Mouse (Mus musculus) brown adipose tissue, adult 24 weeks (tissue): ENCODE data around the gene Rgs14. TPM values are rescaled to one million over a fixed set of nuclear protein-coding genes. Genes with fewer than 3 reads are reported as not detected.

Experiments
- H3K27ac ChIP-seq: fragments of 200-500 bp; replicated peaks from 2 replicates; pipeline ENCODE4 v1.5.1; 2012; ENCODE audit warnings: low read depth, mild to moderate bottlenecking, low read length
- H3K4me1 ChIP-seq: fragments of 200-500 bp; 2 replicates; pipeline ENCODE4 v1.6.1; 2012; ENCODE audit warnings: low read length, mixed read lengths; ENCODE audit not compliant: control insufficient read depth, insufficient read depth, insufficient read length
- H3K4me3 ChIP-seq: fragments of 200-500 bp; 2 replicates; pipeline ENCODE4 v1.5.1; 2012; ENCODE audit warnings: low read depth, mild to moderate bottlenecking, low read length, moderate library complexity; ENCODE audit not compliant: insufficient read depth
- polyA plus RNA-seq: library from polyadenylated mRNA; stranded (reverse); fragments of >200 nt; gene quantifications from 2 replicates; pipeline ENCODE4 v1.2.4, GENCODE M21; 2012; ENCODE audit not compliant: missing spikeins, insufficient read depth, insufficient read length

The Rgs14 gene
- polyA plus RNA-seq, result not detected in 2 replicates

DNA sequence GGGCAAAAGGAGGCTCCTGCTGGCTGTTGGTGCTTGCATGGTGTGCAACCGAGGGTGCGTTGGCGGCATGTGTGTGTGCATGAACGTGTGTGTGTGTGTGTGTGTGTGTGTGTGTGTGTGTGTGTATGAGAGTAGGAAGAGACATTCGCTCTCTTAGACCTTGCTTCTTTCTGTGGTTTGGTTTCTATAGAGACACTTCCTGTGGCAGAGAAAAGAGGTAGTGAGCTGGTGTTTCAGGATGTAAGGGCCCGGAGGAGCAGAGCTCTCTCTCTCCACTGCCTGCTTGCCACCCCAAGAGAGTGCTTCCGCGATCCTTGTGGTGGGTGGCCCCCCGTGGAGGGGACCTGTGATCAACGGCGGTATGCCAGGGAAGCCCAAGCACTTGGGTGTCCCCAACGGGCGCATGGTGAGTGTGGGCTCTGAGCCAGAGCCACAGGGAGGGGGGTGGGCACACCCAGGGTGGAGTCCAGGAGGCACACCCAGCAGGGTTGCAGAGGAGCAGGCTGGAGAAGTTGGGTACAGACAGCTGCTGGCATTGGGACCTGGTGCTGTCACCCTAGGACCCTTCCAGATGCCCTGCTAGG lies at the start of gene Rgs14:
TSS of gene Rgs14 (plus strand) at position 202 of the 584 bp plus-strand sequence.
- Histone ChIP-seq H3K4me3 (peak within 1 kb of the TSS; percentile 64), H3K4me1 (no peaks in the 10 kb centered on the region), H3K27ac (peak within 1 kb of the TSS; percentile 66)

DNA sequence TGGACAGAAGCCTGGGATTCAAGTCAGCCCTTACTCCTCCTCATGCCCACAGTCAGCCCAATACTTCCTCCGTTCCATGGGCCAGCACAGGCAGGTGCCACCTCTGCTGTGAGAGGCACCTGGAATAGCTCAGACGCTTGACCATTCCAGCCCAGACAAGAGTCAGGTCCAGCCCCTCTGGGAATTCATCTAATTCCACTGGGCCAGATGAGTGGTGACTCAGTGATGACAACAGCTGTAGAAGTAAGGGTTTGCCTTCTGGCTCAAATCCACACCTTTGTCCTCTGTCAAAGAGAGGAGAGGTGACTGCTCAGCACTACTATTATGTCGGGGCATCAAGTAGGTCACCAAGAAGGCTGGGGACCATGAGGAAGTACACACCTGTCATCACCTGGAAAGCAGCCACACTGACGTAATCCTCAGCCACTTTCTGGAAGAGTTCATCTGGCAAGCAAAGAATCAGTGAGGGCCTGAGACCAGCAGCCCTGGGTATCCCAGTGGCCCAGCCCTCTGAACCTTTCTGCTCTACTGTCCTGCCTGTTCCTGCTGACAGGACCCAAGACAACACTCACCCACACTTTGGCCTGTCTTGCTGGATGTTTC lies 49.5 kb upstream of the Rgs14 start, which contains the start of gene Prelid1:
TSS of gene Prelid1 (plus strand) at position 570 of the 603 bp plus-strand sequence.
- Histone ChIP-seq H3K4me3 (peak within 1 kb of the TSS; percentile 84), H3K4me1 (peaks cover 2% of the 10 kb centered on the region; the same call in 1 of the 2 replicates), H3K27ac (0 out of 2 replicates have a peak within 1 kb of the TSS, but pooled peaks have one; percentile 27)

DNA sequence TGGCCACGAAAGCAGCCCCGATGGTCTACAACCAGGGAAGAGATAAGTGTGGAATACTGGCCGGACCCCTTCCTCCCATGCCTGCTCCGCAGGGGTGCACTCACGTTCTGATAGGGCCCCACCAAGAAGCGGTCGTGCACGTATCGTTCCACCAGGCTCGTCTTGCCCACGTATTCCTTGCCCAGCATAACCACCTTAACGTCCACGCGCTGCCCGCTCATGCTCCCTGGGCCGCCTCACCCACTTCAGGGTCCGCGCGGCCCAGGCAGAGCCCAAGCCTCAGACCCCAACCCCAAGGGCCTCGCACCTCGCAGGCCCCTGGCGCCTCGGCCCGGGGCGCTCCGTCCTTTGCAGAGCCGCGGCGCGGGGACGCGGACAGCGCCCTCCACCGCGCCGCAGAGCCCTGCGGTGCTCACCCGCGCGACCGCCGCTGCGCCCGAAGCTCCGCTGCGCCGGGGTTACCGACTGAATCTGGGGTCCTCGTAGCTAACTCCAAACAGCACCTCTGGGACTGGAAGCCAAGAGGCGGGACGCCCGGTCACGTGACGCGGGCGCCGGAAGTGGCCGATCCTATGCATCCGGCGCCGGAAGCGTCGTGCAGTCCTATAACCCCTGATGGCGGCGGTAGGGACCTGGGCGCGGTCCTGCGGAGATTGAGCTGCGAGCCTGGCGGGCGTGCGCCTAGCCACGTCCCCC lies 48.0 kb upstream of the Rgs14 start, which contains the start of gene Rab24:
TSS of gene Rab24 (minus strand) at position 513 of the 696 bp plus-strand sequence.
- peak within 1 kb of the TSS; percentile 84 for H3K4me3 ChIP-seq
- peak within 1 kb of the TSS; percentile 27 for H3K27ac ChIP-seq
- H3K4me1 ChIP-seq, result peaks cover 2% of the 10 kb centered on the region; the same call in 1 of the 2 replicates

- H3K4me3 ChIP-seq, result peak overlapping the region; percentile 84
- H3K4me1 ChIP-seq, result peaks cover 2% of the 10 kb centered on the region; the same call in 1 of the 2 replicates
- peak overlapping the region; percentile 27 for H3K27ac ChIP-seq
Measured at GRCm38 (mm10) chr13:55322130-55322825, 47.3 kb upstream of the Rgs14 start.

DNA sequence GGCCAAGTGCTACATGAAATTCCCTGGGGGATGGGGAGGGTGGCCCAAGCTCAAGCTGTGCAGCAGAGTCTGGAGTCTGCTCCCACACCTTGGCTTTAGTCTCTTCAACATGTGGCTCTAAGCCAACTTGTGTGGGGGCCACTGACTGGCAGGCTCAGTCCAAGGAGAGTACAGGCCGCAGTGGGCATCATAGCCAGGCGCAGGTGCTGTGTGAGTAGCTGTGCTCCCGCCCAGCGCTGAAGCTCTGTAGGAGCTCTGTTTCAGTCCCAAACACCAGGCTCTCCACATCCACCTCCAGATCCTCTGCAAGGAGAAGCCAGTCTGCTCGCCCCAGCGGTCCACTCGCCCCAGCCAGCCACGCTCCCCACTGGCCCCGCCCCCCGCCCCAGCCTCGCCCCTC lies 43.9 kb upstream of the Rgs14 start:
- Histone ChIP-seq H3K4me1 (no peaks in the 10 kb centered on the region), H3K27ac (no peak overlapping the region), H3K4me3 (no peak overlapping the region)

- H3K4me1 ChIP-seq, result no peaks in the 10 kb centered on the region
- H3K4me3 ChIP-seq, result no peak overlapping the region
- H3K27ac ChIP-seq, result no peak overlapping the region
Measured at GRCm38 (mm10) chr13:55327169-55327568, 42.4 kb upstream of the Rgs14 start.

DNA sequence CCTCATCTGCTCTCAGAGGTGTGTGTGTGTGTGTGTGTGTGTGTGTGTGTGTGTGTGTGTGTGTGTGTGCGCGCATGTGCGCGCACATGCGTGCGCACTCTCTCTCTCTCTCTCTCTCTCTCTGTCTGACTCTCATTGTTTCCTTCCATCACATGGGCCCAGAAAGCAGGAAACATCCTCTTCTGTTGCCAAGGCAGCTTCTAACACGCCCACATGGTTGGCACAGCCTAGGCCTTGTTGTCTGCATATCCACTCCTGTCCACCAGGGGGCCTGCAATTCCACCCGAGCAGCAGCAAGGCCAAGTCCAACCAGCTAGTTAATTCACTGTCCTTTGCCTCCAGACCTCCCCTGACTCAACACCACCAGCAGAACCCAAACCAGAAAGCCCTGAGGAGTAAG lies 41.9 kb upstream of the Rgs14 start:
- Histone ChIP-seq H3K4me3 (no peak overlapping the region), H3K4me1 (no peaks in the 10 kb centered on the region), H3K27ac (no peak overlapping the region)

GRCm38 (mm10) chr13:55328171-55328570 lies 41.4 kb upstream of the Rgs14 start:
- Histone ChIP-seq H3K4me1 (no peaks in the 10 kb centered on the region), H3K27ac (no peak overlapping the region), H3K4me3 (no peak overlapping the region)

DNA sequence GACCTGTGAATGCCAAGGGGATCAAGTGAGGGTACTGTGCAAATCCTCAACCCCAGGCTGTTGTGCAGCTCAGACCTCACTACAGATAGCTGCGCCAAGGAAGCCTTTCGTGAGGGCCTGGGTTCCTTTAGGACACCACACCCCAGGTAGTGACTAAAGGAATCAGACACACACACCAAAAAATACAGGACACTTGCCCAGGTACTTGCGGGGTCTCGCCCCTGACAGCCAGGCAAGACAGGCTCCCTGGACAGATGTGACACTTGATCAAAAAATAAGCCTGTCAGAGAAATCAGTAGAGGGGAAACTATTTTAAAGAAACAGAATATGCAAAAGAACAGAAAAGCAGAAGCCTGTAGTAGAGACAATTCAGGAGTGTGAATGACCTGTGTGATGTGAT lies 40.9 kb upstream of the Rgs14 start:
- Histone ChIP-seq H3K27ac (no peak overlapping the region), H3K4me1 (no peaks in the 10 kb centered on the region), H3K4me3 (peak overlapping the region; percentile 20; the same call in 1 of the 2 replicates)

GRCm38 (mm10) chr13:55329109-55329682 lies 40.3 kb upstream of the Rgs14 start:
- no peaks in the 10 kb centered on the region for H3K4me1 ChIP-seq
- H3K4me3 ChIP-seq, result peak overlapping the region; percentile 52
- H3K27ac ChIP-seq, result no peak overlapping the region

DNA sequence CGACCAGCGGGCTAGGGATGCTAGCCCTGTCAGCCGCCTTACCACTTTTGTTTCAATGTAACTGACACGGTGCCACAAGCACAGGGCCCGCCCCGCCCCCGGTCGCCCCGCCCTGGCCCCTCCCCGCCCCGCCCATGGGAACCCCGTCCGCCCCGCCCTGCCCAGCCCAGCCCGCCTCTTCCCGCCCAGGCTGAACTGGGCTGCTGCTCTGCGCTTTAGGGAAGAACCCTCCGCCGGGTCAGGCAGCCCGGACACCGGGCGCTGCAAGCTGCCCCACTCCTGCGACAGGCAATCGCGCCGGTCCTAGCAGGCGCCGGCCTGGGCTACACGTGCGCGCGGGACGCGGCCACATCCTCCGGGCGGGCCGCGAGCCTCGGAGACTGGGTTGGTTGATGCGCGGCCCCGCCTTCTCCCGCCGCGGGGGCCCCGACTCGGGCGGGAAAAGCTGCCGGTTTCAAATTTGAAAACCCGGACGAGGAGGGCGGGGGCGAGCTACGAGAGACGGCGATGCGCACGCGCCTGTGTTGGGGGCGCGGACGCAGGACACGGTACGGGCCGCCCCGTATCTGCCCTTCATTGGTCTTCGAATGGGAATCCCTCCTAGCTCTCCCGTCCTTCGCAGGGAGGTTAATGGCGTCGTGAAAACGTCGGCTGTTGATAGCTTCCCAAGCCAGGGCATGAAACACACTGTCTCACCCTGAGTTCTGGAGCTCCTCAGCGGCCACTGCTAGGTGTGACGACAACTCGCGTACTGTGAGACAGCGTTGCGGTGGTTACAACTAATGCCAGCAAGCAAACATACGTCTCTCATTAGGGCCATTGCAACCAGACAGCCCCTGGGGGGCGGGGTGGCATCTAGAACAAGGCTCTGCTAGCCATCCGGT lies 39.6 kb upstream of the Rgs14 start, which contains the start of gene Mxd3:
TSS of gene Mxd3 (minus strand) at position 141 of the 884 bp plus-strand sequence.
- H3K4me3 ChIP-seq, result peak within 1 kb of the TSS; percentile 77
- no peaks in the 10 kb centered on the region for H3K4me1 ChIP-seq
- H3K27ac ChIP-seq, result no peak within 1 kb of the TSS

- no peak overlapping the region for H3K27ac ChIP-seq
- H3K4me3 ChIP-seq, result peak overlapping the region; percentile 77
- no peaks in the 10 kb centered on the region for H3K4me1 ChIP-seq
Measured at GRCm38 (mm10) chr13:55330567-55331400, 38.7 kb upstream of the Rgs14 start.

GRCm38 (mm10) chr13:55332331-55332730 lies 37.2 kb upstream of the Rgs14 start:
- no peak overlapping the region for H3K4me3 ChIP-seq
- no peak overlapping the region for H3K27ac ChIP-seq
- no peaks in the 10 kb centered on the region for H3K4me1 ChIP-seq
